Mouse (Mus musculus) embryo, embryonic 9.5 days (tissue): ENCODE measurements at regions not wholly inside any gene's neighbourhood (a gene's known extent, or its start where the extent isn't known, plus 50 kb on each side); places are given as distances from the start of the nearest gene placed in this dataset.

Experiments used
- DNase-seq: peaks from one replicate; pipeline ENCODE4 v3.0.0-alpha.2; 2017; ENCODE audit errors: extremely low spot score

GRCm38 (mm10) chr2:45356558-45357170 is 239.5 kb upstream of the Zeb2 start:
- peak; percentile 1 for DNase-seq

DNA sequence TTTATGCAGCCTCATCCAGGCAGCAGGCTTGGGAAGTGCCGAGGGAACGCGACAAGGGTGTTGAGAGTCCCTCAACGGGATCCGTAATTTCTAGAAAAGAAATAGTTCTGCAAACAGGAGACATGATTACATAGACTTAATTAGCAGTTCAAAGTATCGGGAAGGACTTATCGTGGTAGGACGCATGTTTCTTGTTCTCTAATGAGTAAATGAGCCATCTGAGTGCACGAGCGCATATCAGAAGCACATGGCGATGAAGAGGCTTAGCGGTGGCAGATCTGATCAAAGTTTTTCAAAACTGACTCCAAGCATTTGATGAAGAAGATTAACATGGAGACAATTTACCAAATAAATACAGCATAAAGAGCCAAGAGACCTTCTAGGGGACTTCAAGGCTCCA is 238.8 kb upstream of the Zeb2 start:
- DNase-seq, result no peak

DNA sequence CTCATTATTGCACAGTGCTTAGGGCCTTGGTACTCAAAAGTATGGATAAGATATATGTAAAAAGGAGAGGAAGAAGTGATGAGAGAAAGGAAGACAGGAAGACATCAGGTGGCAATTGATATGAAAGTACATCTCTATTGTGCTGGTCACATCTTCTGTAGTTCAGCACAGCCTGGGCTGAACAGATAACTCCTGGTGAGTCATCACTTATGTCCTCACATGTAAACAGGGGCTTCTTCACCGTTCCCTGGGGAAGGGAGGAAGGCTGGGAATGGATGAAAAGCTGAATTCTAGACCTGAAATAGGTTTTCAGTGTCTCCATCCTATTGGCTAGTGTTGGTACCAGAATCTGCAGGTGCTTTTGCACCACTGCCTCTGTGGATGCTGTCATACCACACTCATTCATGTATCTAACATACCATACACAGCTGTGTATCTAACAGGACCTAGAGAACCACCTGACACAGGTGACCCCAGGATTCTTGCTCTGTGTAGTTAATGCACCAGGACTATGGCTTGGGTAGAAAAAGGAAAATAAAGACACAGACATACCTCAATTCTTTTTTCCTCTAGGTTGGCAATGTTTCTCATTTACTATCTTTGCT is 234.4 kb upstream of the Zeb2 start:
- DNase-seq, result no peak

DNA sequence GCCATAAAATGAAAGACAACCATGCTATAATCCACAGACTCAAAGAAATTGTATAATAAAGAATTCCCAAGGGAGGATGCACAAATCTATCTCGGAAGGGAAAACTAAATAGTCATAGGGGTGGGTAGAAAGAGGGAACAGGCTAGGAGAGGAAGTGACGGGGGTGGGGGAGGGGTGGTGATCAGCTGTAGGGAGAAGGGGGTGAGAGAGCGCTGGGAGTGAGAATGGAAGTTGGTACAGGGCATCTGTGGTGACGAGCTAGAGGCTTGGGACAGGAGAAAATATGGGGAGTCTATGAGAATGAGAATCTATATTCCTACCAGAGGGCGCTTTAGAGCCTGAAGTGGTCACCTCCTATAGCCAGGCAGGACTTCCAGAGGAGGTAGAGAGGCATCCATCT is 229.2 kb upstream of the Zeb2 start:
- no peak for DNase-seq

DNA sequence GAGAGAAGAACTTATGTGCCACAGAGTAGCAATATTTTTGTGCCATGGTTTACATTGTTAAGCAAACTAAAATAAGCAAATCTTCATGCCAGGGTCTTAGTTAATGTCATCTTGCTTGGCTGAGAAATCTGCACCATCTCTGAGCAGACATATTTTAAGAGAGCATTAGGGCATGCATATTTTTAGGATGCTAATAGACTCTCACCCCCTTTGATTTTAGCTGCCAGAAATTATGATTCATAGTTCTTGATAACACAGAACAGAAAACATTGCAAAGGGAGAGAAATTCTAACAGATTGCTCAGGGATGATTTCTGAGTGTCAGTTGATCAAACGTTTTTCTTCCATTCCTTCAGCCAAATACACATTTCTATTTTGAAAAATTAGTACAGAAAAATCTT is 222.7 kb upstream of the Zeb2 start:
- no peak for DNase-seq

GRCm38 (mm10) chr2:45338809-45339208 is 221.6 kb upstream of the Zeb2 start:
- no peak for DNase-seq

GRCm38 (mm10) chr2:45316945-45317565 is 199.9 kb upstream of the Zeb2 start:
- DNase-seq, result no peak

GRCm38 (mm10) chr2:45287530-45288009 is 170.4 kb upstream of the Zeb2 start:
- no peak for DNase-seq

- no peak for DNase-seq
These were observed 166.6 kb upstream of the Zeb2 start for GRCm38 (mm10) chr2:45283811-45284210.

GRCm38 (mm10) chr2:45279490-45279889 is 162.3 kb upstream of the Zeb2 start:
- no peak for DNase-seq

DNA sequence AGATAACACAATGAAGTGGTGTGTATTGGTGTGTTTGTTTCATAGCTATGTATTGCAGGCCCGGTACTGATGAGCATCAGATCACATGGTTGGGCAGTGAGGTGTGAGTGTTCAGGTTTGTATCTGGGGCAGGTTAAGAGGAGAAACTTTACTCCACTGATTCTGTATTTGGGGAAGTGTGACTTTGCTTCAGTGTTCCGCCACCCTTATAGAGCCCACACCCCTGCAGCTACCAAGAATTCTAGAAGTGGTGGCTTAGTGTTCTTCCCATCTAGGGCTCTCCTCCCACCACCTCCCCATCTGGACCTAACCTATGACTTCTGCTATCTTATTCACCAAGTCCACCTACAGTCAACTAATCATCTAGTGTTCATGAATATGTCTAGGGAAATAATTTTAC is 160.4 kb upstream of the Zeb2 start:
- no peak for DNase-seq

GRCm38 (mm10) chr2:45276703-45277102 is 159.5 kb upstream of the Zeb2 start:
- no peak for DNase-seq

GRCm38 (mm10) chr2:45270035-45270434 is 152.8 kb upstream of the Zeb2 start:
- no peak for DNase-seq

GRCm38 (mm10) chr2:45265819-45266218 is 148.6 kb upstream of the Zeb2 start:
- no peak for DNase-seq

DNA sequence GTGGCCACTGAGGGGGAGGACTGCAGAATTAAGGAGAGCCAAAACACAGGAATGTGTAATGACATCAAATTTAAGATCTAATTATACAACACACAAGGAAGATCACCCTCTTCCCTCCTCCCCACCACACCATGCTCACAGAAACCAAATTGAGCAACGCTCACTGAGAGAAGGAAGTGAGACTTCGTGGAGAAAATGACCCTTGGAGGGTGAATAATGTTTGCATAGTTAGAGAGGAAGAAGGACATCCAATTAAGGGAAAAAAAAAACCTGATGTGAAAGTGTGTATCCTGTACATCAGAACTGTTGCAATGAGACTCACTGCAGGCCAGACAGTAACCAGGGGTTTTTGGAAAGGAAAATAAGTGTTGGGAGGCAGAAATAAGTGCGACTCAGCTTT is 144.8 kb upstream of the Zeb2 start:
- DNase-seq, result no peak

DNA sequence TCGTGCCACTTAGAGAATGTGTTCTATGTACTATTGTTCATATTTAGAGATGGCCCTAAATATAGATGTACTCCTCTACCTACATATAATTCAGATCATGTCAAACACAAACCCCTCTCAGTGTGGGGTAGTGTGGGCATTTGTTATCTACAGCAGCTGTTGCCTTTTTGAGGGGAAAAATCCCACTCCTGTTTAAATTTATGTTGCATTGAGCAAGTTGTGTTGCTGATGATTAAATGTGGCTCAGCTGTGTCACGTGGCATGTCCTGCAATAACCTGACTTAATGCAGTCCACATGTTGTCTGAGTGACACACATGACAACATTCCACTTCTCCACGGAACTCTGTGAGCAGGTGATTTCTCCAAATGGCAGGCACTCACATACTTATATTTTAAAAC is 141.7 kb upstream of the Zeb2 start:
- DNase-seq, result no peak

- no peak for DNase-seq
These were observed 139.2 kb upstream of the Zeb2 start for GRCm38 (mm10) chr2:45256373-45256772.

- no peak for DNase-seq
These were observed 136.7 kb upstream of the Zeb2 start for GRCm38 (mm10) chr2:45253936-45254335.

GRCm38 (mm10) chr2:45252321-45252720 is 135.1 kb upstream of the Zeb2 start:
- DNase-seq, result no peak

DNA sequence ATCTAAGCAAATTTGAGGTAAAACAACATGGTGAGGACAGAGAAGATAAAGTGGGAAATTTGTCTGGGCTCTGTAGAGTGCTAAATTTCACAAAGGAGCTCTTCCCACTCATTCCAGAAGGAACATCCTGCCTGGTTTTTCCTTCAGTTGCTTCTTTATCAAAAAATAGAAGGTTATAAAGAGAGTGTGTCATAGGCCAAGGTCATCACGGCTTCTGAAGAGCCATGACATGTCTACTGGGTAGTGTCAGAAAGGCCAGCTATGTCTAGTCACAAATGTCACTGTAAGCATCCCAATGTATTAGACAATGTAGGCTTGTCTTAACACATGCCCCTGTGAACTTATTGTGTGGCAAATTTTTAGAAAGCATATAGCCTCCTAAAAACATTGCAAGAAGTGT is 132.5 kb upstream of the Zeb2 start:
- no peak for DNase-seq

DNA sequence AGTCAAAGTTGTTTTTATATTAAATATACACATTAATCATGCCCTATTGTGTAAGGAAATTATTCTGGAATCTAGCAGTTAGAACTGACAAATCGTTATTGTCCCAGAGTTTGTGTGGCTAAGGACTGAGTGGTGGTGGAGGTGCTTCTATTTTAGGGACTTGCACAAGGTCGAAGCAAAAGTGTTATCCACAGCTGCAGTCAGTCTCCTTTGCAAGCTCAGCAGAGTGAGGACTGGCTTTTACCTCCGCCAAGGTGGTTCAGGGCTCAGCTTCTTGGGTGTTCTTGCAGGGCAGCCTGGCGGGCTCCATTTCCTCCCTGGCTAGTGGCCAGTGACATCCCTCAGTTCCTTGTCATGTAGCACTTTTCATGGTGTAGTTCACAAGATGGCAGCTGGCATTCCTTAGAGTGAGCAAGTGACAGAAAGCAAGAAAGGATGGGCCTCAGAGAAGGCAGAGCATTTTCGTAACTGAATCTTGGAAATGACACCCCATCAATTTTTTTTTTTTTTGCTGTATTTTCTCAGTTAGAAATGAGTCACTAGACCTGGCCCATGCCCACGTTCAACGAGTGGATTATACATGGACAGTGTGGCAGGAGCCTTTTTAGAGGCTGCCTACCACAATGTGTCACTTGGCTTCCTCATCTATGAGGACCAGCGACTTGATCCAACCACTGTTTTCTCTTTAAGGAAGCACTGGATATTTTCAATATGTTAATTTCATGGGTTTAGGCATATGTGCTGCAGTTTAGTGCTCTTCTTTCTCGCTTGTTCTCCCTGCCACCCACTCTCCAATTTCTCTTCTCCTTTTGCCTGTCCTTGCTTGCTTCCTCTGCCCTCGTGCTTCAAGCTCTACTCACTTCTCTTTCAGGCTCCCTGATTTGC is 129.1 kb upstream of the Zeb2 start:
- DNase-seq, result no peak

DNA sequence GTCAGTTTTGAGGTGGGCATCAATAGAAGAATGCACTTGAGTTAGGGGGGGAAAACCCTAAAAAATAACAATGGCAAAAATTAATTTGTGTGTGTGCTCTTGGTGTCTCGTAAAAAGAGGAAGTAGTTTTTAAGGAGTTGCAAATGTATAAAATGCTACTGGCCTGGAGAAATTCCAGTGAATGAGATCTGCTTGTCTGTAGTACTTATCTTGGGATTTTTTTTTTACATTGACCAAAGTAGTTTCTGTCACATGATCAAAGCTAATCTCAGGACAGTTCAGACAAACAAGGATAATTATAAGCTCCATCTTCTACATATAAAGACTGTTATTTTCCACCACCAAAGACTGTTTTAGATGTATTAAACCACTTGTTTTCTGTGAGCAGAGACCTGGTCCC is 128.3 kb upstream of the Zeb2 start:
- DNase-seq, result no peak
